Mouse (Mus musculus) olfactory bulb, adult 2 months (tissue): ENCODE results near the gene Cmah. TPM values are rescaled to one million over a fixed set of nuclear protein-coding genes. Genes with fewer than 3 reads are reported as not detected.

Experiments
- H3K27ac ChIP-seq: fragments of 200-500 bp; 2 replicates; pipeline ENCODE4 v1.5.1; 2012; ENCODE audit warnings: low read depth, low read length; ENCODE audit not compliant: insufficient read depth
- H3K4me1 ChIP-seq: fragments of 200-500 bp; 2 replicates; pipeline ENCODE4 v1.6.1; 2012; ENCODE audit warnings: low read length; ENCODE audit not compliant: control insufficient read depth, insufficient read depth
- H3K4me3 ChIP-seq: fragments of 200-500 bp; 2 replicates; pipeline ENCODE4 v1.5.1; 2012; ENCODE audit warnings: mild to moderate bottlenecking, low read depth, low read length, moderate library complexity; ENCODE audit not compliant: insufficient read depth
- CTCF ChIP-seq: fragments of 200-500 bp; IDR thresholded peaks from 2 replicates; pipeline ENCODE4 v1.5.1; 2012; ENCODE audit warnings: low read depth, mild to moderate bottlenecking, low read length, moderate library complexity; ENCODE audit not compliant: insufficient read depth
- POLR2A ChIP-seq: fragments of 200-500 bp; IDR thresholded peaks from 2 replicates; pipeline ENCODE4 v1.6.1; 2012; ENCODE audit warnings: mild to moderate bottlenecking, low read depth, low read length, moderate library complexity; ENCODE audit not compliant: insufficient read depth
- WGBS: fragments of 180-500 bp; shearing (Covaris S2); methylation state at CpG from one replicate; pipeline ENCODE4 v1.1.7; 2018; 5-methylcytosine and 5-hydroxymethylcytosine counted together
- polyA plus RNA-seq: library from polyadenylated mRNA; stranded (reverse); fragments of >200 nt; gene quantifications from 2 replicates; pipeline ENCODE4 v1.2.4, GENCODE M21; 2012; ENCODE audit warnings: low replicate concordance; ENCODE audit not compliant: missing spikeins, insufficient read depth, insufficient read length

The Cmah gene
- polyA plus RNA-seq, 1 experiment = not detected

DNA sequence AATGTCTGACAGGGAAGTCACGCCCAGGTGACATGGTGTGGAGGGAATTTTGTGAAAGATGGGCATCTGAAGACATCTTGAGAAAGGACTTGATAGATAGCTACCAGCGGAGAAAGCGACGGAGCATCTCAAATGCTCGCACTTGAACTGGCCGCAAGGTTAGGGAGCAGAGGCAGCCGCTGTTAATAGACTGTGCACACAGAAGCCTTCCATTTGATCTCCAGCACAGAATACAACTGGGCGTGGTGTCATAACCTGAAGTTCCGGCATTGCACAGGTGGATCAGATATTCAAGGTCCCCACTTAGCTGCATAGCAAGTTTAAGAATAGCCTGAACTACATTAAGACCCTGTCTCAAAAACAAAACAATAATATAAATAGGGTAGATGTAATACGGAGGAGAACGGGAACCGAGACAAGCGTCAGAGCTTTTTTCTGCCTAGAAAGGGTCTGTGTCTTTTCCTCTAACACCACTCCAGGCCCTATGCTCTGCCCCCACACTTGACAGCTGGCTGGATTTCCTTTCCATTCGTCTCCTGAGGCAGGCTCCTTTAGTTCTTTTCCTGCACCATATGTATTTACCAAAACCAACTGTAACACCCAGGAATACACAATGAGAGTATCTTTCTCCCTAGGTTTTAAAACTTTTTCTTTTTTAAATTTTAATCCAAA, 192.9 kb downstream of the Cmah start:
- Histone ChIP-seq H3K4me1 (peaks cover 11% of the 10 kb centered on the region), H3K4me3 (no peak overlapping the region), H3K27ac (no peak overlapping the region)
- 92% methylated on average over 14 of the region's 14 CpGs for WGBS
- TF ChIP-seq CTCF (no peak), POLR2A (no peak)

DNA sequence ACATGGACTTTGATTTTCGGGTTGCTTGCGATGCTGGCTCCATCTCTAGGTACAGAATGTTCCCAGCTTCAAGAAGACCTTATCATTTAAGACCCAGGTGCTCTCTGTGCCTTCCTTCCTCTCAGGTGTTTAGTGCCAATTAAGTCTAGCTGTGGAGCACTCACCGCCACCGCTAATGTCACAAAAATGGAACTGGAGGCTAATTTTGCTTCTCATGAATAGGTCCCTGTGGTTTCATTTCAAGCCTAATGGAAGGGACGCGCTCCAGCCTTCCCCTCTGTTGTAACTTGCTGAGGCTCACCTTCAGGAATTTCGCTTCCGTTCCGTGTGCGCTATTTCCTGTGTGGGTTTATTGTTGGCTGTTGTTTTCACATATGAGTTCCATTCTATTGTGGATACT, 193.6 kb downstream of the Cmah start:
- WGBS = 78% methylated on average over 10 of the region's 10 CpGs
- TF ChIP-seq POLR2A (no peak), CTCF (no peak)
- Histone ChIP-seq H3K27ac (no peak overlapping the region), H3K4me3 (no peak overlapping the region), H3K4me1 (peaks cover 11% of the 10 kb centered on the region)

DNA sequence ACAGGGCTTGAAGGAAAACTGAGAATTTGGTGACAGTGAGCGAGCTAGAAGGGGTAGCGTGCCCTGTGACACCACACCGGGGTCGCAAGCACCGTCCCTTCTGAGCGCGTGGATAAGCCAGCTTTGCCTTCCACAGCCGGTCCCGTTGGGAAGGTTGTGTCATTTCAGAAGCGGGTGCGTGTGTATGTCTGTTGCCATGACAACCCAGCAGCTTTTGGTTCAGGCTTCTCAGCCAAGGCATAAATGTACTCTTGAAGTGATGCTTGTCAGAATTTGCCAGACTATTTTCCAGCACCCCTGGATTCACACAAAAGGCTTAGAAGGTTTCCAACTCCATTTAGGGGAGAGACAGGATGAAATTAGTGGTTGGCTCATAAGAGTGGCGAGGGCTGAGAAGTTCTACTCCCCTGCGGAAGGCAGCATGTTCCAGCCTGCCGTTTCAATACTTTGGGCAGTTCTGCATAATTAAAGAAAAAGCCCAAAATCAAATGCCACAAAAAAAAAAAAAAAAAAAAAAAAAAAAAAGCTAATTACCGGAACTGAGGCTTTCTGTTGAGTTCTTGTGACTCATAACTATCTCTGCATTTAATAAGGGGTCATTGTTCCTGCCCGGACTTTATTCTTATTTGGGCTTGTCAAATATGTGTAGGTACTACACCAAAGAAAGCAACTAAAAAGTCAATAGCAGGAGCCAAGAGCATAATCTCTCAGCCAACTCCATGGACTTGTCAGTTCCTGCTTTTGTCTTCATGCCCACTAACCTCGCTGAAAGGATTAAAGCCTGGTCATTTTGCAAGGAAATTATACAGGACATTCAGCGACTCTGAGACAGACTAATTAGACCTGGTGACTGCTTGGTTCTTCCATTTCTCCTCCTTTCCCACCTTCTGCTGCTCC, 194.5 kb downstream of the Cmah start:
- peaks cover 13% of the 10 kb centered on the region for H3K4me1 ChIP-seq
- TF ChIP-seq CTCF (no peak), POLR2A (no peak)
- no peak overlapping the region for H3K4me3 ChIP-seq
- H3K27ac ChIP-seq = no peak overlapping the region
- 16% methylated on average over 18 of the region's 18 CpGs for WGBS

DNA sequence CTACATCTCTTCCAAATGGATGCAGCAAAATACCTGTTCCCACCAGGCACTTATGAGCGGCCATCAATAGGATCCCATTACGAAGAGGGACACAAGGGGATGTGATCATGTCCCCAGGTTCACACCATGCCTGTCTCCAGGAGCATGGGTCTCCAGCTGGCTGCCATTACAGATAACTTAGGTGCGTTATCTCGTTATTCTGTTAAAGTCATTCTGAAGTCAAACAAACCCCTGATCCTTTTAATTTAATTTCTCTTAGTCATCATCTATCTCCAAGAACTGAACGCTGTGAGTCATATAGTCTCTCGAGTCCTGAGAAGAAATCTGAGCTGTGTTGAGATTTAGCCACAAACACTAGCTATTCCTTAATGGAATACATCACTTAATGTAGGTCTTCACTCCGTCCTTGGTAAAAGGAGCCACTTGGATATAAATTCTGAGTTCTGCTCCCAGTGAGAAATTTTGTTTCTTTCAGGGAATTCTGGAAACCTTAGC, 195.2 kb downstream of the Cmah start:
- TF ChIP-seq CTCF = no peak
- no peak for TF ChIP-seq POLR2A
- H3K4me3 ChIP-seq = no peak overlapping the region
- no peak overlapping the region for H3K27ac ChIP-seq
- peaks cover 13% of the 10 kb centered on the region for H3K4me1 ChIP-seq
- WGBS = 55% methylated on average over 7 of the region's 7 CpGs

DNA sequence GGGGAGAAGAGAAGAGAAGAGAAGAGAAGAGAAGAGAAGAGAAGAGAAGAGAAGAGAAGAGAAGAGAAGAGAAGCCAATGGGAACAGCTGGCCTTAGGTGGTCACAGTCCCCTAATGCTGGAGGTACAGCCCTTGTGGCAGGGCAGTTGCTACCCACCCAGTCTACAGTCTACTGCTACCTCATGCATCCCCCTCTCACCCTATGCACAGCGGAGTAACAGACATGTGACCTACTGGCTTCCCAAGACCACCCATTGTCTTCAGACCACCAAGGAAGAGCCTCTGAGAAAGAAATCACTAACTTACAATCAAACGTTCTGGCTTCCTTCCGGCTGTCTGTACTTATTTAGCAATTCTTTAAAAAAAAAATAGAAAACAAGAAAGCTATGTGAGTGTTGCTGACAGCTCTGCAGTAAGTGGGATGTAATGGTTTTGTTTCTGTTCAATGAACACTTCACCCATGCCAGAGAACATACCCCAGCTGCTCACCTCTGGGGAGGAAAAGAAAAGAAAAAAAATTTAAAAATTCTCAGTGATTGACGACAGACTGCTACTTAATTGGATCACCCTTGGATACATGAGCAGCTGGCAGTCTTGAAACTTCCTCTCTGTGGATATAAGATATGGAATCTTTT, 196.5 kb downstream of the Cmah start:
- 74% methylated on average over 4 of the region's 4 CpGs for WGBS
- Histone ChIP-seq H3K4me1 (peaks cover 13% of the 10 kb centered on the region), H3K27ac (no peak overlapping the region), H3K4me3 (no peak overlapping the region)
- TF ChIP-seq CTCF (no peak), POLR2A (no peak)

DNA sequence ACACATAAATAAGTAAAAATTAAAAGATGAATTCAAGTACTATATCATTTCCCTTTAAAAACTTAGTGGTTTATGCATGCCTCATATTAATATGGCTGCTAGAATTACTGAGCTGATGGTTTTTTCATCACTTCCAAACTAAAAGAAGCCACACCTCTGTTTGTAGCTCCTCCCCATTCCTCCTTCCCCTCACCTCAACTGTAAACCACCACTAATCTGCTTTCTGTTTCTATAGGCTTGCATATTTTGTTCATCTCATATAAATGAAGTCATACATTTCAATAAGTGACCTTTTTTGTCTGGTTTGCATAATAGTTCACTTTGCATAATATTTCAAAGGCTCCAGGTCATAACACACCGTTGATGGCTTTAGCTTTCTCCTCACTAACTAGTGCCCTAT, 197.3 kb downstream of the Cmah start:
- no peak overlapping the region for H3K27ac ChIP-seq
- TF ChIP-seq CTCF = no peak
- TF ChIP-seq POLR2A = no peak
- no peak overlapping the region for H3K4me3 ChIP-seq
- WGBS = 54% methylated on average over 1 of the region's 1 CpGs
- H3K4me1 ChIP-seq = peaks cover 13% of the 10 kb centered on the region

DNA sequence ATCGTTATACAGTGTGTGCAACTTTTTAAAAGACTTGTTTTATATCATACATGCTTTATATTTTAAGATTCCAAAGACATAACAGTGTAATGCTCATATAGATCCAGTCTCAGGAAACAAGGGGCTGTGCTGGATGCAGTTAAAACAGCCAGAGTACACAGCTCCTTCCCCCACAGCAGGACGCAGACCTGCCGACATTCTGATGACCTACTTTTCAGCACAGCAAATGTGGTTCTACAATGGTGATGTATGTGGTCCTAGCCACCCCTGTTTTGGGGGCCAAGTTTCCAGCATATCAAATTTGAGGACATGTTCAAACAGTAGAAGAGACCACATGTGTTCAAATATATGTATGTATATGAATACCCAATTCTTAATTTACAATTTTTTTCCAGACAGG, 198.3 kb downstream of the Cmah start:
- Histone ChIP-seq H3K27ac (no peak overlapping the region), H3K4me1 (peaks cover 13% of the 10 kb centered on the region), H3K4me3 (no peak overlapping the region)
- no peak for TF ChIP-seq POLR2A
- 50% methylated on average over 3 of the region's 3 CpGs for WGBS

DNA sequence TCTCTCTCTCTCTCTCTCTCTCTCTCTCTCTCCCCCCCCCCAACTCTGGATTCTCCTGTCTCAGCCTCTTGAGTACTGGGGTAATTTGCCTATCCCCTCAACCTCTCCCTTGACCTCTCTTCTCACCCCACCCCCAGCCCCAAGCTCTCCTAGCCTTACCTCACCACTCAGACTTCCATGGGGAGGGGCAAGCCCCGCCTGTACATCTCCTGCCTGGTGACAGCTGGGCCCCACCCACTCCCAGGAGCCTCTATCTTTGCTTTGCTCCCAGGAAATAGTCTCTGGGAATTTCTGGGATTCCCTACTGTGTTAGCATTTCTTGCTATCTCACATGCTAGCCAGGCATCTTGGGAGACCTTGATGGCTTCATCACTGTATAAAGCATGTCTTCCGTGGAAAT, 199.7 kb downstream of the Cmah start:
- Histone ChIP-seq H3K27ac (no peak overlapping the region), H3K4me1 (peaks cover 7% of the 10 kb centered on the region; the same call in 1 of the 2 replicates), H3K4me3 (no peak overlapping the region)
- WGBS = 89% methylated on average over 2 of the region's 2 CpGs
- TF ChIP-seq CTCF (no peak), POLR2A (no peak)

Other genes starting within 250 kb of the Cmah start
- gene Carmil1, start 46.6 kb upstream of the Cmah start, polyA plus RNA-seq = not detected in 2 replicates